Mouse (Mus musculus): ENCODE data around the gene Cachd1. TPM values are rescaled to one million over a fixed set of nuclear protein-coding genes. Genes with fewer than 3 reads are reported as not detected.

Gene Cachd1
- total RNA-seq, 2 experiments from 2014 or later: 3.7 to 3.8 TPM

DNA sequence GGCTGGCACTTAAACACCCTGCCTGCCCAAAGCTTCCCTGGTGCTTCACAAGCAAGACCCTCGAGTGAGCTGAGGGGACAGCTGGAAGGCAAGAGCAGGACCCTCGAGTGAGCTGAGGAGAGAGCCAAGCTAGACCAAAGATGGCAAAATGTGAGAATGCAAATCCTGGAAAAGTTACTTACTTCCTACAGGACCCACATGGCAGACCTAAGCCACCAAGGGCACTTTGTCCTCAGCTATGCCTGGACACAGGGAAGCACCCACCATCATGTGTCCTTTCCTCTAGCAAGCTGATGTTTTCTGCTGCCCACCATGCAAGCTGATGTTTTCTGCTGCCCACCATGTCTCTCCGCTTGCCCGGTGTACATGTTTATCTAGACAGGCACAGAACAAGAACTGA is 244.1 kb downstream of the Cachd1 start, which contains the start of gene Gm10577:
Gene Gm10577, minus strand, starts transcription at position 101 of the 400 bp plus-strand sequence.
- no peak for DNase-seq (ENCODE audit: low spot score)
- intact Hi-C loops (cut with DNase I): no loop called here

DNA sequence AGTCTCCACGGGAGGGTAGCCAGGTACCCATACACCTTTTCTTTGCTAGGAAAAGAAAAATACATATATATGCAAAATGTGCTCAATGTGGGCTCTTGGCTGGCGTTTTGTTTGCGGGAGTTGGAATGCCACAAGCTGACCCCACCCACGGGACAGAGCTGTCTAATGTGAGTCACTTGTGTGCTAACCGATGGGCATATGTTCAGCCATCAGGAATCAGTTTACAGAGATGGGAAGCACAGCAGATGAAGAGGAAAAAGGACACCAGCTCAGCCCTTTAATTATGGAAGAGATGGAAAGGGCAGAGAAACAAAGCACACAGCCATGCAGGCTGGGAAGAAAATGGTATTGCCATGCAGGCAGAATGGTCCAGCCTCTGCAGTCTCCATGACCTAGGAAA is 250.1 kb downstream of the Cachd1 start:
- intact Hi-C loops (cut with DNase I): no loop called here
- DNase-seq (ENCODE audit: low spot score): no peak

DNA sequence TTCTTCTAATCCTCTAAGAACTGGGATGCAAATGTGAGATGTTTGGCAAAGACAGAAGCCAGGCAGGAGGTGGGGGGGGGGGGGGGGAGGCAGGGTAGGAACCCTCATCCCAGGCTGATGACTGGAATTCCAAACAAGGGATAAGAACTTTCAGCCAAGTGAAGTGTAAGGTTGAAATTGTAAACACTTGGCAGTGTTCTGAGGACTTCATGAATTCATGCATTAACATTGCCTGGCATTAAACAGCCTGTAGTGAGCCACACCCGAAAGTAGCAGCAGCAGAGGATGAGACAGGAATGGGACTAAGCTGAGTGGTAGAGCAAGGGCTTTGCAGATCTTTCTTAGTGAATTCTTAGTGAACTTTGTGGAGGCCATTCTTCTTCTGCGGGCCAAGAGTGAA is 250.5 kb downstream of the Cachd1 start:
- no peak for DNase-seq (ENCODE audit: low spot score)
- intact Hi-C loops (cut with DNase I): no loop called here

GRCm38 (mm10) chr4:101027852-101028411 is 251.5 kb downstream of the Cachd1 start:
- intact Hi-C loops (cut with DNase I): no loop called here
- no peak for DNase-seq (ENCODE audit: low spot score)

DNA sequence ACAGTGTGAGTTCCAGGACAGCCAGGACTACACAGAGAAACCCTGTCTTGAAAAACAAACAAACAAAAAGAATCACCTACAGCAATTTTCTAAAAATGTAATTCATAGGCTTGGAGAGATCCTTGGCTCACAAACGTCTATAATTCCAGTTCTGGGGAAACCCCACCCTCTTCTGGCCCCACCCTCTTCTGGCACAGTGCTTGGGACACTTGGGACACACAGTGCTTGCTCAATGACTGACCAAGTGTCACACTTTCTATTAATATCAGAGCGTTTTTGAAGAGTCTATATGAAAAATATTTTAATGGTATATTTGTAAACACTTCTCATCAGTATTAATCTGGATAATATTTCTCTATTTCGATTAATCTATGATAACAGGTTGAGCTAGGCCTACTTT is 256.6 kb downstream of the Cachd1 start:
- intact Hi-C loops (cut with DNase I): no loop called here
- no peak for DNase-seq (ENCODE audit: low spot score)

DNA sequence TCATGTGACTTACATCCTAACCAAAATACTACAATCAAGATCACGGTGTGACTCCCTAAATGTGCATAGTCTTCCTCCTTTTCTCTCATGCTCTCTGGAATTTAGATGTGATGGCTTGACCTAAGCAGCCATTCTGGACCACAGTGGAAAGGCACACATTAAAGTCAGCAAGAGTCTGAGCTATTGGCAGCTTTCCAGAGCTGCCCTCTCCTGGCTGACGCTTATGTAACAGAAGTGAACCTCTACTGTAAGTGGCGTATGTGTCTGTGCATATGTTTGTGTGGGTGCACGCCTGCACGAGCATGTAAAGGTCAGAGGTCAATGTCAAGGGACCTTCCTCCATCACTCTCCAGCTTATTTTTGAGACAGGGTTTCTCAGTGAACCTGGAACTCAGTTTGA is 258.7 kb downstream of the Cachd1 start:
- no peak for DNase-seq (ENCODE audit: low spot score)
- intact Hi-C loops (cut with DNase I): no loop called here

GRCm38 (mm10) chr4:101037156-101037555 is 260.7 kb downstream of the Cachd1 start:
- intact Hi-C loops (cut with DNase I): no loop called here
- no peak for DNase-seq (ENCODE audit: low spot score)

GRCm38 (mm10) chr4:101043691-101044090 is 267.2 kb downstream of the Cachd1 start:
- peak; percentile 26 for DNase-seq (ENCODE audit: low spot score)
- intact Hi-C loops (cut with DNase I): no loop called here

DNA sequence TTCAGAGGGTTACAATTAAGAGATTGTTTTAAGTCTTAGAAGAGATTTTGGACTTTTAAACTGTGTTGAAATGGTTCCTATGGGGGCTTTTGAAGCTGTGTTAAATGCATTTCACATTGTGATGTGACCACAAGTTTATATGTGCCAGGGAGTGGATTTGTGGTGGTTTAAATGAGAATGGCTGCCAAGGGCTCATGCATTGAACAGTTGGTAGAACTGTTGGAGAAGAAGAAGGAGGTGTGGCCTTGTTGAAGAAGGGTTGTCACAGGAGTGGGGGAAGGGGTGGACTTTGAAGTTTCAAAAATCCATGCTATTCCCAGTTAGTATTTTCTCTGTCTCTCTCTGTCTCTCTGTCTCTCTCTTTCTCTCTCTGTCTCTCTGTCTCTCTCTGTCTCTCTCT is 267.7 kb downstream of the Cachd1 start:
- no peak for DNase-seq (ENCODE audit: low spot score)

GRCm38 (mm10) chr4:101046576-101046975 is 270.1 kb downstream of the Cachd1 start:
- intact Hi-C loops (cut with DNase I): no loop called here
- DNase-seq (ENCODE audit: low spot score): no peak

More for the DNA sequence above, 267.7 kb downstream of the Cachd1 start:
- intact Hi-C loops (cut with DNase I): no loop called here

DNA sequence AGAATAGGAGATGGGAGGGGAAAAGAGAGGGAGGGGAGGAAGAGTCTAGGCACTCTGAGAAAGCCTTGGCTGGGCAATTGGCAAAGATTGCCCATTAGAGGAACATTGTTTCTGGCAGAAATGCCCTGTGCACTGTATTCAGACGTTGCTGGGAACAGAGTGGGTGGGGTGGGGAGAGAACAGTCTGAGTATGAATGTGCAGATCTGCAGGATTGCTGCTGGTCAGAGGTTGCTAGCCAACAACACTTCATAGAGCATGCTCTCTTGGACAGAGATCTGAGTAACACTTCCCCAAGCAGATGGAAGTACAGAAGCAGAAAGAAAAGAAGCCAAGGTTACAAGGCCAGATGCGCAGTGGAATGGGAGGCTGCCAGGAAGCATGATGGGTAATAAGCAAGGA is 285.7 kb downstream of the Cachd1 start:
- DNase-seq (ENCODE audit: low spot score): no peak

DNA sequence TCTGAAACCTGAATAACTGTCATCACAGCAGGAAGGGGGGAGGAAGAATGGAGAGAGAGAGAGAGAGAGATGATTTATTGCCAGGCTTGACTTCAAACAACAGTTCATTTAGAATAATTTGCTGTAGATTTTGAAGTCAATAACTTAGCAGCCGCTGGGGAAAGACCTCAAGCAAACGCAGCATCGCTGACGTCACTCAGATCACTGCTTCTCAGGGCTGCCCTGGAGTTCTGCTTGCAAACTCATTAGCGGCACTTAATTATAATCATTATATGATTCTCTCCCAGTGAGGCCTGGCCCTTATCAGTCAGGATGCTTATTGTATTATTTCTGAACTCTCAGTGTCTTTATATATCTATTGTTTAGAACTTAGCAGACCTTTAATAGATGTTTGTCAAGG is 289.9 kb downstream of the Cachd1 start:
- intact Hi-C loops (cut with DNase I): no loop called here
- no peak for DNase-seq (ENCODE audit: low spot score)

More for the DNA sequence above, 285.7 kb downstream of the Cachd1 start:
- intact Hi-C loops (cut with DNase I): no loop called here

- intact Hi-C loops (cut with DNase I): no loop called here
- peak; percentile 2 for DNase-seq (ENCODE audit: low spot score)
Observed at GRCm38 (mm10) chr4:101068786-101069153, 292.3 kb downstream of the Cachd1 start, which contains the start of gene Raver2. Gene Raver2 (plus strand): TSS chr4:101068983.

GRCm38 (mm10) chr4:101069154-101069971 is 292.9 kb downstream of the Cachd1 start:
- DNase-seq (ENCODE audit: low spot score): no peak
- intact Hi-C loops (cut with DNase I): no loop called here

GRCm38 (mm10) chr4:101071570-101071969 is 295.1 kb downstream of the Cachd1 start:
- DNase-seq (ENCODE audit: low spot score): no peak
- intact Hi-C loops (cut with DNase I): no loop called here

DNA sequence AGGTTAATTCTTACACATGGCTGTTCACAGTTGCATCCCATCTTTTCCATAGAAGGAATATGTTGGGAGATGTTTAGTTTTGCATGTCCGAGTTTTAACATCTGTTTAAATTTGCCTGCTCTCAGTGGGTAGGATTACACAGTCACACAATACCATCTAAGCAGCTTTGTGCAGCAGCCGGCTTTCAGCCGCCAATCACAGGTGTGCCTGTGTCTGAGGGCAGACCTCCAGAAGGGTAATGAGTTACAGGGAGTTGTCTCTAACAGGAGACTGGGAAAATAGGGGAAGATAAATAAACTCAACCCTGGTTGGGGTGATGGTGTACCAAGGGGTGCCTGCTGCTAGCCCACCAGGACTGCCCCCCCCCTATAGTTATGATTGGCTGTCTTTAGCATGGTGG is 299.9 kb downstream of the Cachd1 start:
- no peak for DNase-seq (ENCODE audit: low spot score)
- intact Hi-C loops (cut with DNase I): no loop called here

Other genes with a start within 250 kb of the Cachd1 start
- not detected for gene Gm10577, start 244.0 kb downstream of the Cachd1 start, total RNA-seq (2021)

Data from heart, postnatal 25 days (tissue).